Mouse (Mus musculus) heart, embryonic 14.5 days (tissue): ENCODE measurements around the gene Fbrsl1. TPM values are rescaled to one million over a fixed set of nuclear protein-coding genes. Genes with fewer than 3 reads are reported as not detected.

Experiments
- ATAC-seq: fragments of 200-750 bp; cut with Nextera tagmentation; 2 replicates; pipeline ENCODE4 v1.8.0; 2017; ENCODE audit warnings: low read depth, moderate TSS enrichment; ENCODE audit not compliant: insufficient number of reproducible peaks, insufficient read depth, low FRiP score
- H3K27ac ChIP-seq, 2 experiments: fragments of 200-500 bp in 1 of 2; fragments of 300-500 bp in 1 of 2; sonication (generic) in 1 of 2; replicated peaks in 1 of 2; 2 replicates each; pipeline ENCODE4 v1.5.1; 2012 to 2014; ENCODE audit warnings: low read depth in 2 of 2, low read length in 2 of 2, control low read depth in 1 of 2, mild to moderate bottlenecking in 1 of 2, mixed read lengths in 1 of 2; ENCODE audit not compliant: control insufficient read depth in 1 of 2, insufficient read depth in 1 of 2
- H3K27me3 ChIP-seq: fragments of 300-500 bp; sonication (generic); 2 replicates; pipeline ENCODE4 v1.6.1; 2014; ENCODE audit warnings: mild to moderate bottlenecking, low read length, control low read depth; ENCODE audit not compliant: control insufficient read depth, insufficient read depth
- H3K36me3 ChIP-seq: fragments of 300-500 bp; sonication (generic); 2 replicates; pipeline ENCODE4 v1.6.1; 2014; ENCODE audit warnings: mild to moderate bottlenecking, control low read depth, low read length, mixed read lengths; ENCODE audit not compliant: control insufficient read depth, insufficient read depth
- H3K4me1 ChIP-seq, 2 experiments: fragments of 200-500 bp in 1 of 2; fragments of 300-500 bp in 1 of 2; sonication (generic) in 1 of 2; 2 replicates each; pipeline ENCODE4 v1.6.1; 2012 to 2014; ENCODE audit warnings: low read length in 2 of 2, control low read depth in 1 of 2, mixed read lengths in 1 of 2; ENCODE audit not compliant: control insufficient read depth in 2 of 2, insufficient read depth in 2 of 2
- H3K4me2 ChIP-seq: fragments of 300-500 bp; sonication (generic); 2 replicates; pipeline ENCODE4 v1.6.1; 2014; ENCODE audit warnings: mild to moderate bottlenecking, low read length
- H3K4me3 ChIP-seq, 2 experiments: fragments of 200-500 bp in 1 of 2; fragments of 300-500 bp in 1 of 2; sonication (generic) in 1 of 2; 2 replicates each; pipeline ENCODE4 v1.5.1; 2012 to 2014; ENCODE audit warnings: low read length in 2 of 2, mild to moderate bottlenecking in 2 of 2, control low read depth in 1 of 2, low read depth in 1 of 2, moderate library complexity in 1 of 2; ENCODE audit not compliant: control insufficient read depth in 1 of 2, insufficient read depth in 1 of 2
- H3K9ac ChIP-seq: fragments of 300-500 bp; sonication (generic); 2 replicates; pipeline ENCODE4 v1.6.1; 2014; ENCODE audit warnings: mild to moderate bottlenecking, low read length
- H3K9me3 ChIP-seq: fragments of 300-500 bp; sonication (generic); 2 replicates; pipeline ENCODE4 v1.6.1; 2016; ENCODE audit warnings: low read length, control low read depth; ENCODE audit not compliant: control insufficient read depth
- WGBS: fragments of 180-500 bp; shearing (Covaris S2); extraction: QIAGEN DNeasy Blood & Tissue Kit; methylation state at CpG from one replicate; pipeline ENCODE4 v1.1.7; 2014; 5-methylcytosine and 5-hydroxymethylcytosine counted together
- polyA plus RNA-seq: library from polyadenylated mRNA; unstranded; fragments of >200 nt; fragmentation: Nextera tagmentation; extraction: Ambion mirVana; gene quantifications from 2 replicates; pipeline ENCODE4 v1.2.1, GENCODE M21; 2014

The Fbrsl1 gene
- polyA plus RNA-seq, 1 experiment from 2014 or later: 13.5 TPM

DNA sequence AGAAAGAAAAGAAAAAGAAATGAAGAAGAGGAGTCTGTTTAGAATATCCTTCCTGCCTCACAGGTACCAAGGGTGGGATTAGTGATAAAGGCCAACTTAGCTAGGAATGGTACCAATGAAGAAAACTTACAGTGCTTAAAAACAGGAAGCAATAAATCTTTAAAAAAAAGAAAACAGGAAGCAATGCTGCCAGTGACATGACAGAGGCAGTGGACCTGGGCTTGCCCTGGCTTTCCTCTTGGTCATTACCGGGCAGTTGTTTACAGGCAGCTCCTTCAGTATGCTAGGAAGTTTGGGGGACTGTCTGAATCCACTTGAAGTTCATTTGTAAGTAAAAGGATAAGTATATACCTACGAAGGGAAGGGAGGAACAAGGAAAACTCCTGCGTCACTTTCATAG lies 117.8 kb downstream of the Fbrsl1 start:
- H3K27ac ChIP-seq: no peak overlapping the region
- no peak overlapping the region for H3K9ac ChIP-seq
- no peak overlapping the region for H3K4me3 ChIP-seq
- H3K4me2 ChIP-seq: no peak overlapping the region
- no peaks in the 10 kb centered on the region for H3K27me3 ChIP-seq
- no peaks in the 10 kb centered on the region for H3K9me3 ChIP-seq
- ATAC-seq: no peak
- no peaks in the 10 kb centered on the region for H3K4me1 ChIP-seq
- peaks cover 87% of the 10 kb centered on the region for H3K36me3 ChIP-seq
- 86% methylated on average over 3 of the region's 3 CpGs for WGBS

GRCm38 (mm10) chr5:110313127-110313526 lies 135.2 kb downstream of the Fbrsl1 start:
- Histone ChIP-seq H3K36me3 (peaks cover 82% of the 10 kb centered on the region), H3K9me3 (no peaks in the 10 kb centered on the region), H3K9ac (no peak overlapping the region), H3K4me3 (no peak overlapping the region), H3K4me2 (no peak overlapping the region), H3K27me3 (no peaks in the 10 kb centered on the region), H3K27ac (no peak overlapping the region), H3K4me1 (no peaks in the 10 kb centered on the region)
- no peak for ATAC-seq
- 90% methylated on average over 3 of the region's 3 CpGs for WGBS

Other genes with a start within 250 kb of the Fbrsl1 start
- 25.4 and 27.3 TPM in 2 replicates for gene Ankle2, start 217.5 kb downstream of the Fbrsl1 start, polyA plus RNA-seq
- gene Pgam5, start 178.6 kb downstream of the Fbrsl1 start, polyA plus RNA-seq: 56.3 and 58.3 TPM in 2 replicates
- 14.6 and 19.4 TPM in 2 replicates for gene Pxmp2, start 162.3 kb downstream of the Fbrsl1 start, polyA plus RNA-seq
- 16.1 and 19.6 TPM in 2 replicates for gene Pole, start 162.2 kb downstream of the Fbrsl1 start, polyA plus RNA-seq
- gene P2rx2, start 105.3 kb downstream of the Fbrsl1 start, polyA plus RNA-seq: not detected in 2 replicates
- not detected in 2 replicates for gene Lrcol1, start 103.8 kb downstream of the Fbrsl1 start, polyA plus RNA-seq
- 0.18 TPM in 1 of 2 replicates, not detected in the other for gene Galnt9, start 95.9 kb upstream of the Fbrsl1 start, polyA plus RNA-seq
- 25.6 and 27.5 TPM in 2 replicates for gene Noc4l, start 204.9 kb upstream of the Fbrsl1 start, polyA plus RNA-seq
- 9.1 and 14.3 TPM in 2 replicates for gene Ddx51, start 204.9 kb upstream of the Fbrsl1 start, polyA plus RNA-seq